Mouse (Mus musculus) forebrain, embryonic 12.5 days (tissue): ENCODE data around the gene Tmem176b. TPM values are rescaled to one million over a fixed set of nuclear protein-coding genes. Genes with fewer than 3 reads are reported as not detected.
"Not testable (repeated sequence)": the region's sequence is repeated elsewhere in the genome, so short reads cannot be mapped to it uniquely, and the experiment has no call there.

Experiments used
- ATAC-seq: fragments of 200-750 bp; cut with Nextera tagmentation; 2 replicates; pipeline ENCODE4 v1.8.0; 2017; ENCODE audit warnings: moderate TSS enrichment; ENCODE audit not compliant: low FRiP score
- H3K27ac ChIP-seq: fragments of 300-500 bp; sonication (generic); 2 replicates; pipeline ENCODE4 v1.5.1; 2016; ENCODE audit warnings: mild to moderate bottlenecking
- H3K27me3 ChIP-seq: fragments of 300-500 bp; sonication (generic); 2 replicates; pipeline ENCODE4 v1.6.1; 2016; ENCODE audit warnings: mild to moderate bottlenecking
- H3K36me3 ChIP-seq: fragments of 300-500 bp; sonication (generic); replicated peaks from 2 replicates; pipeline ENCODE4 v1.6.1; 2016; ENCODE audit warnings: mild to moderate bottlenecking
- H3K4me1 ChIP-seq: fragments of 300-500 bp; sonication (generic); 2 replicates; pipeline ENCODE4 v1.6.1; 2016
- H3K4me2 ChIP-seq: fragments of 300-500 bp; sonication (generic); 2 replicates; pipeline ENCODE4 v1.6.1; 2016; ENCODE audit warnings: mild to moderate bottlenecking, moderate library complexity
- H3K4me3 ChIP-seq: fragments of 300-500 bp; sonication (generic); replicated peaks from 2 replicates; pipeline ENCODE4 v1.5.1; 2016; ENCODE audit warnings: mild to moderate bottlenecking
- H3K9ac ChIP-seq: fragments of 300-500 bp; sonication (generic); 2 replicates; pipeline ENCODE4 v1.6.1; 2016; ENCODE audit warnings: mild to moderate bottlenecking
- H3K9me3 ChIP-seq: fragments of 300-500 bp; sonication (generic); 2 replicates; pipeline ENCODE4 v1.6.1; 2016
- WGBS: fragments of 180-500 bp; shearing (Covaris S2); methylation state at CpG from one replicate; pipeline ENCODE4 v1.1.7; 2016; 5-methylcytosine and 5-hydroxymethylcytosine counted together
- polyA plus RNA-seq: library from polyadenylated mRNA; unstranded; fragments of >200 nt; fragmentation: Nextera tagmentation; extraction: Ambion mirVana; gene quantifications from 2 replicates; pipeline ENCODE4 v1.2.1, GENCODE M21; 2016

Tmem176b gene
- polyA plus RNA-seq, 1 experiment from 2014 or later, result 77.8 TPM

DNA sequence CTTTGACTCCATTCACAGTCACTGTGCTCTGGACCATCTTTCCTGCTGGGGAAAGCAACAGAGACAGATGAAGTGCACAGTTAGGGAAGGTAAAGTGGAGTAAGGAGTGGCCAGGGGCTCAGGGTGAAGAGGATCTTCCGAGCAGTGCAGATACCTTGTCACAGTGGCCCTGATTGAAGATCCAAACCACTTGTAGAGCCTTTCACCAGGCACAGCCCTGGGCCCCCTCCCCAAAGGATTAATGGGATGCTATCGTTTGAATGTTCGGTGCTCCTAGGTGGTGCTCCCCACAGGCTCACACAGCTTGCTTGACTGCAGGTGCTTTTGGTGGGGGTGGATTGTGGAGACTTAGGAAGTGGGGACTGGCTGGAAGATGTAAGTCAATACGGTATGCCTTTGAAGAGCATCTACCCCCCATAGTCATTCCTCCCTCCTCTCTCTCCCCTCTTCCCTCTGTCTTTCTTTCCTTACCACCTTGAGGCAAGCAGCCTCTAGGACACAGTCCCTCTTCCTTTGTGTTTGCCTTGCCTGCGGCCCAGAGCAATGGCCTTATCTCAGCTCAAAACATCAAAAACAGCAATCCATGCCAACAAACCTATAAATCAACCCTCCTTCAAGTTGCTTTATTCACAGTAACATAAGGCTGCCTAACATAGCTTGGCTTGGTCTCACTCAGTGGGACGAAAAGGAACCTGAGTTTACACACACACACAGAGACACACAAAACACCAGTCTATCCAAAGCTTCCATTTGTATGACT lies 2.8 kb downstream of the Tmem176b start:
- H3K9me3 ChIP-seq, result no peaks in the 10 kb centered on the region
- no peak overlapping the region for H3K27ac ChIP-seq
- no peak overlapping the region for H3K9ac ChIP-seq
- 77% methylated on average over 6 of the region's 6 CpGs for WGBS
- ATAC-seq, result no peak
- peaks cover 14% of the 10 kb centered on the region for H3K36me3 ChIP-seq
- peaks cover 25% of the 10 kb centered on the region for H3K4me1 ChIP-seq
- no peaks in the 10 kb centered on the region for H3K27me3 ChIP-seq
- H3K4me3 ChIP-seq, result no peak overlapping the region
- 0 out of 2 replicates have a peak overlapping the region, but pooled peaks have one; percentile 58 for H3K4me2 ChIP-seq

DNA sequence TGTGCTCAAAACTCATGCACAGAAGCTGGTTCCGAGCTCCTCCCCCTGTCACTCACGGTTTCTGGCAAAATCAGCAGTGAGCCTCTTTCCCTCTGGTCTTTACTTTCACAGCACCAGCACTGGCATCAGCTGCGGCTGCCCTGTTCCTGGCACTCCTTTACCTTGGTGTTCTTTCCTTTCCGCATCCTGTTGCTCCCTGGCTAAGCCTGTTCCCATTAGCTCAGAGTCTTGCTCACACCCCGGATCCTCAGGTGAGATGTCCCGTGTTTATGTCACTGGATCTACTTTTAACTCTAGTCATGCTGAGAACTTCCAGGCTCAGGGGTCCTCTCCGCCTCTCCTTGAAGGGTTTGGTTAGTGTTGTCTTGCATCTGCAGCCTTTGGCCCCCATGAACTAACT lies 3.8 kb downstream of the Tmem176b start:
- 83% methylated on average over 7 of the region's 7 CpGs for WGBS
- Histone ChIP-seq H3K36me3 (peaks cover 19% of the 10 kb centered on the region), H3K4me2 (no peak overlapping the region), H3K9me3 (no peaks in the 10 kb centered on the region), H3K9ac (no peak overlapping the region), H3K4me1 (peaks cover 25% of the 10 kb centered on the region), H3K4me3 (no peak overlapping the region), H3K27ac (no peak overlapping the region), H3K27me3 (no peaks in the 10 kb centered on the region)
- ATAC-seq, result no peak

DNA sequence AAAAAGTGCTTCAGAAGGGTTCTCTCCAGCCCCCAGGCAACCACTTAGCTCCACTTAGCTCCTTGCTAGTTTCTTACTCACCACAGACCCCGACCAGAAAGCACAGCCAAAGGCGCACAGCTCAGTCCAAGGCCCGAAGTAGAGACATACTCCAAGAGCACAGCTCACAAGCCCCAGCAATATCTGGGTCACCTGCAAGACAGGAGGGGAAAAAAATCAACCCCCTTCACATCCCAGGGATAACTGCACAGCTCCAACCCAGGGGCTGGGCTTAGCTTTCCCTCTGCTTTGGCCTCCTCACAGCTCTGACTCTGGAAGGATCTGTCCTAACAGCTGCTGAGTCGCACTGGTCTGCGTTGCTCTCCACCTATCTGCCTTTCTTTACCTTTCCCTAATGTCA lies 5.2 kb downstream of the Tmem176b start:
- no peak overlapping the region for H3K9ac ChIP-seq
- H3K4me2 ChIP-seq, result no peak overlapping the region
- no peaks in the 10 kb centered on the region for H3K27me3 ChIP-seq
- ATAC-seq, result no peak
- no peak overlapping the region for H3K4me3 ChIP-seq
- 91% methylated on average over 5 of the region's 5 CpGs for WGBS
- H3K36me3 ChIP-seq, result peaks cover 19% of the 10 kb centered on the region
- peaks cover 13% of the 10 kb centered on the region for H3K4me1 ChIP-seq
- no peaks in the 10 kb centered on the region for H3K9me3 ChIP-seq
- H3K27ac ChIP-seq, result no peak overlapping the region

DNA sequence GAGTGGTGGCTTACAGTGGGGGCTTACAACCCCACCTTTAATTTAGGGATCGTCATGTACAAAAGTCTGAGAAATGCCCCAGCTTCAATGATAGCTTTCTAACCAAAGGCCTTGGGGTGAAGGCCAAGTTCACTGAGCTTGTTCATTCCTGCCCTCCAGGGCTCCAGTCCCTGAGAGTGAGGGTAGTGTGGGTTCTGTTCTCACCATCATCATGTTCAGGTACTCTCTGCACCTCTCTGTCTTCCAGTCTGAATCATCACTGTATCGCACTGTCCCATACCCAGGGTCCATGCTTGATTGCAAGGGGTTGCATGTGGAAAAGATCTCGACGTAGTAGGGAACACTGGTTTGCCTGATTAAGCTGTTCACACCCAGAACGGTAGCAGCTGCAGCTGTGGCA lies 6.1 kb downstream of the Tmem176b start:
- Histone ChIP-seq H3K4me3 (no peak overlapping the region), H3K27ac (no peak overlapping the region), H3K9ac (no peak overlapping the region), H3K4me1 (peaks cover 4% of the 10 kb centered on the region), H3K27me3 (no peaks in the 10 kb centered on the region), H3K4me2 (no peak overlapping the region), H3K9me3 (no peaks in the 10 kb centered on the region), H3K36me3 (peaks cover 19% of the 10 kb centered on the region)
- whole genome bisulfite sequencing, result 87% methylated on average over 5 of the region's 5 CpGs
- ATAC-seq, result no peak

DNA sequence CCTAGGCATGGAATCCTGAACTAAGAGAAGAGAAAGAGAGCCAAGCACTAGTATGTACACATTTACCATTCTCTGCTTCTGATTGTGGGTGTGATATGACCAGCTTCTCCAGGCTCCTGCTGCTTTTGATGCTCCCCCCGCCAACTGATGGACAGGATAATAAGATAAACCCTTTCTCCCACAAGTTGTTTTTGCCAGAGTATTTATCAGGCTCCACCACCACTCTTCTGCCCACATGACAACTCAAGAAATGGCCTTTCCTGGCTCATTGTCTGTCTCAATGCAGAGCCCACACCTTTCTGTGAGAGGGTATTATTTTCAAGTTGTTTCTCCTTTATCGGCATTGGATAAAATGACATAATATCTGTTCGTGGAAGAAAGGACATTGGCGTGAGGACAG lies 7.8 kb downstream of the Tmem176b start:
- no peaks in the 10 kb centered on the region for H3K4me1 ChIP-seq
- no peaks in the 10 kb centered on the region for H3K9me3 ChIP-seq
- H3K9ac ChIP-seq, result no peak overlapping the region
- H3K27ac ChIP-seq, result no peak overlapping the region
- H3K27me3 ChIP-seq, result no peaks in the 10 kb centered on the region
- peaks cover 19% of the 10 kb centered on the region for H3K36me3 ChIP-seq
- no peak overlapping the region for H3K4me3 ChIP-seq
- ATAC-seq, result no peak
- no peak overlapping the region for H3K4me2 ChIP-seq
- 94% methylated on average over 4 of the region's 4 CpGs for WGBS

DNA sequence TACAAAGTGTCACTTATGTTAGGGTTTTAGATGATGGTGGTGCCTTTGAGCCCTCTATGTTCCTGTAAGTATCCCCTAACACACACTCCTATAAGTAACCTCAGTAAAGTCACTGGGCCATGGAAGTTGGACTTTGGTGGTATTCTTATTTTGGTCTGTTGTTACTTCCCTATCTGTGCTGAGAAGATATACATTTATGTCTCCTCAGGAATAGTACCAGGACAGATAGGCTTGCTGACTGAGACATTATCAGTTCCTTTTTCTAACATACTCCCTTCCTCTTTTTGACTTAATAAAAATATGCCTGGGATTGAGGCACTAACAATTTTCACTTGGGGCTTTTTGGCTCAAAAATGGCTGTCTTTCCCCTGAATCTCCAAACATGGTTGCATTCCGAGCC lies 8.9 kb downstream of the Tmem176b start:
- Histone ChIP-seq H3K4me3 (no peak overlapping the region), H3K9me3 (no peaks in the 10 kb centered on the region), H3K4me1 (no peaks in the 10 kb centered on the region), H3K36me3 (peaks cover 19% of the 10 kb centered on the region), H3K27me3 (no peaks in the 10 kb centered on the region), H3K9ac (no peak overlapping the region), H3K27ac (no peak overlapping the region), H3K4me2 (no peak overlapping the region)
- WGBS, result 91% methylated on average over 1 of the region's 1 CpGs
- no peak for ATAC-seq

DNA sequence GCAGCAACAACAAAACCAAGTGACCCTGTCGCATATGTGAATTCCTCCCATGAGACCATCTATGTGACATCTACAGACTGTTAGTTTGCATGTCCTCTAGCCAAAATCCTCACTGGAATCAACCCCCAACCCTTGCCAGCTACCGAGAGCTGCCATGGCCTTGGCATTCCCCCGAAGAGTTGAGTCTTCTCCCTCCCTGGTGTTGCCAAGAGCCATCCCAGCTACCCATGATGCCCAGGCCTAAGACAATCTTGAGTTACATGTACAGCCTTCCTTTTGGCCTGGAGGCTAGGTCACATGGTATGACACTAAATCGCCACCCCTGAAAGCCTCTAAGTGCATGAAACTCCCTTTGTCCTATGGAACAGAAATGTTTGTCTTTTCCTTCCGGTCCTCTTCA lies 10.2 kb downstream of the Tmem176b start:
- Histone ChIP-seq H3K4me3 (no peak overlapping the region), H3K9ac (no peak overlapping the region), H3K27ac (no peak overlapping the region), H3K9me3 (no peaks in the 10 kb centered on the region), H3K4me1 (no peaks in the 10 kb centered on the region), H3K4me2 (no peak overlapping the region), H3K27me3 (no peaks in the 10 kb centered on the region), H3K36me3 (peaks cover 19% of the 10 kb centered on the region)
- 86% methylated on average over 5 of the region's 5 CpGs for WGBS
- no peak for ATAC-seq

DNA sequence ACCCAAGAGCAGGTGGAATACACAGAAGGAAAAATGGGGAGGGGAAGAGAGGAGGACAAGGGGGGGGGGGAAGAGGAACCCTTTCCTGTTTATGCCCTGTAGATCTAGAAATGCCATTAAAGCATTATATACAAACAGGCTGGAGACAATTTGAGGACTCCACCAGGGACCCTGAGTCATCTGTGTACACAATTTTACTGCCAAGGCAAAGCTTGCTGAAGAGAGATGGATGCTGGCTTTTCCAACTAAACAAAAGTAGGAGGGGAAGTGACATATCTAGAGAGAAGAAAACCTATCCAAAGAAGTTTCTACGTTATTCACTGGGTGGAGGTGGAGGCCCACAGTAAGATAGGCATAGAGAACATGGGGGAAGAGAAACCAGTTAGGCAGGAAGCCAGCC lies 11.1 kb downstream of the Tmem176b start:
- no peak overlapping the region for H3K4me3 ChIP-seq
- WGBS, result 83% methylated on average over 1 of the region's 1 CpGs
- no peaks in the 10 kb centered on the region for H3K27me3 ChIP-seq
- H3K9ac ChIP-seq, result no peak overlapping the region
- H3K9me3 ChIP-seq, result no peaks in the 10 kb centered on the region
- H3K27ac ChIP-seq, result no peak overlapping the region
- no peak for ATAC-seq
- no peak overlapping the region for H3K4me2 ChIP-seq
- H3K36me3 ChIP-seq, result peaks cover 19% of the 10 kb centered on the region
- H3K4me1 ChIP-seq, result no peaks in the 10 kb centered on the region

DNA sequence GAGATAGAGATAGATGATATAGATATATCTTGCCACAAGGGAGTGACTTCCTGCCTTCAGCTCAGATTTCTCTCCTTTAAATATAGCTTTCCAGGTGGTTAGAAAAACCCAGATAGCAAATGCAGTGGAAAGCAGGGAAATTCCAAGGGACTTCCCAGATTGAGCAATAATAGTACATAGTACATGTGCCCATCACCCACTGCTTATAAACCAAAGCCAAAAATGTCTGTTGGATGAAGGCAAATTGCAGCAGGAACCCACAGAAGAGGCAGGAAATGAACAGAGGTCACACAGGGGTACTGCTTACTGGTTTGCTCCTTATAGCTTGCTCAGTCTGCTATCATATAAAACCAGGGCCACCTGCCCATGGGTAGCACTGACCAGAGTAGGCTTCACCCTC lies 11.6 kb downstream of the Tmem176b start:
- Histone ChIP-seq H3K4me3 (no peak overlapping the region), H3K27me3 (no peaks in the 10 kb centered on the region), H3K36me3 (peaks cover 16% of the 10 kb centered on the region), H3K4me1 (no peaks in the 10 kb centered on the region), H3K9me3 (no peaks in the 10 kb centered on the region), H3K4me2 (no peak overlapping the region), H3K9ac (no peak overlapping the region), H3K27ac (no peak overlapping the region)
- no peak for ATAC-seq

DNA sequence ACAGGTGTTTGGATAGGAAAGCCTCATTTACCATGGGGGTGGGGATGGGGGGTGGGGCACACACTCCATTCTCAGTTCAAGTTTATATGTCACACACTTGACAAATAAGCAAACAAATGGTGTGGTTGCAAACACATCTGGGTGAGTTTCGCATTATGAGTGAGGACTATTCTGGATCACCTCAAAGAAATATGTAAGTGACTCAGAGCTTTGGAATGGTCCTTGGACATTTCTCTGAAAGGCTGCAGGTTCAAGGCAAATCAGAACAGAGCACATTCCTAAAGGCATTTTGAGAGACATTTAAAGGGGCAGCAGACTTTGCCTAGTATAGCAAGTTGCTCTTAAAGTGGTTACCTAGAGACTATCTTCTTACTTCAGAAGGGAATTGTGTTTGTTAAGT lies 12.3 kb downstream of the Tmem176b start:
- Histone ChIP-seq H3K4me2 (no peak overlapping the region), H3K27ac (no peak overlapping the region), H3K27me3 (no peaks in the 10 kb centered on the region), H3K4me3 (no peak overlapping the region), H3K9me3 (no peaks in the 10 kb centered on the region), H3K4me1 (no peaks in the 10 kb centered on the region), H3K9ac (no peak overlapping the region), H3K36me3 (peaks cover 9% of the 10 kb centered on the region)
- no peak for ATAC-seq
- WGBS, result 89% methylated on average over 1 of the region's 1 CpGs

DNA sequence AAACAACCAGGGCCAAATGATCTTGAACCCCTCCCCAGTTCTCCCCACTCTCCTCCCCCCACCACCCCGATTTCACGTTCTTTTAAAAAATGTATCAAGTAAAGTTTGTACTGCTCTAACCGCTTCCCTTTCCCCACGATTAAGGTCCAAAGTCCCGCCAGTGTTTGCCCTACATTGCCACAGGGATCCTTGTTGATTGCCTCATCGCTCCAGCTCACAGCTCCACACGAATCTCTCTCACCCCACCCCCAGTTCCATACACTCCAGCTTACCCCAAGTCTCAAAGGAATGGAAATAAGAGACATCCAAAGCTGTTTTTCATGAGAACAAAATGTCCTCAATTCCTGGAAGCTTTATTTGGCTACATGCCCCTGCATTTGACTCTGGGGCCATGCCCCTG lies 16.3 kb downstream of the Tmem176b start:
- no peak for ATAC-seq
- H3K9me3 ChIP-seq, result no peaks in the 10 kb centered on the region
- no peaks in the 10 kb centered on the region for H3K36me3 ChIP-seq
- no peaks in the 10 kb centered on the region for H3K27me3 ChIP-seq
- WGBS, result 75% methylated on average over 7 of the region's 7 CpGs
- H3K4me2 ChIP-seq, result no peak overlapping the region
- H3K4me1 ChIP-seq, result no peaks in the 10 kb centered on the region
- no peak overlapping the region for H3K4me3 ChIP-seq
- H3K9ac ChIP-seq, result no peak overlapping the region
- no peak overlapping the region for H3K27ac ChIP-seq

DNA sequence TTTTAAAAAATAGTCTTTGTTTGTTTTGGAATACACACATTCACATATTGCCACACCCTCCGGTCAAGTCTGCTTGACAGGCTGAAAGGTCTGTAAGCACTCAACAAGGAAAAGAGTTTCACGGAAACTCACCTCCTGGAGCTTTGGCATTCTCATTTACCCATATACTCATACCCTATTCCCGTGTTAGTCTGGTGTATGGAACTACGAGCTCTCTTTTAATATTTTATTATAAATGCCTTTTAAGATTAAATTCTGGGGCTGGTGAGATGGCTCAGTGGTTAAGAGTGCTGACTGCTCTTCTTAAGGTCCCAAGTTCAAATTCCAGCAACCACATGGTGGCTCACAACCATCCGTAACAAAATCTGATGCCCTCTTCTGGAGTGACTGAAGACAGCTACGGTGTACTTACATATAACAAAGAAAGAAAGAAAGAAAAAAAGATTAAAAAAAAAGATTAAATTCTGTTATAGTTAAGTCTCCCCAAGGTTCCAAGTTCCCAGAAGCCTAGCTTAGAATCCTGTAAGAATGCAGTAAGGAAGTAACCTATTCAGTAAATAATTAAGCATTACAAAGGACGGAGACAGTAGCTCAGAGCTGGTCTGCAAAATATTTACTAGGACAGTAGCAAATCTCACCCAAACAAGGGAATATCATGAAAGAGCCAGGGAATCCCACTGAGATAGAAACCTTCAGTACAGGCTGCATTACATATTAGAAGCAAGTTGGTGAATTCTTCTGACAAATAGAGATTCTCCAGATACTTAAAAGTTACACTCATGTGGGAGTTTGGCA lies 19.1 kb downstream of the Tmem176b start:
- not testable (repeated sequence) for H3K27ac ChIP-seq, H3K9ac ChIP-seq, H3K4me3 ChIP-seq, H3K4me2 ChIP-seq, H3K9me3 ChIP-seq, H3K27me3 ChIP-seq, ATAC-seq, H3K4me1 ChIP-seq, H3K36me3 ChIP-seq
- 87% methylated on average over 7 of the region's 7 CpGs for WGBS

DNA sequence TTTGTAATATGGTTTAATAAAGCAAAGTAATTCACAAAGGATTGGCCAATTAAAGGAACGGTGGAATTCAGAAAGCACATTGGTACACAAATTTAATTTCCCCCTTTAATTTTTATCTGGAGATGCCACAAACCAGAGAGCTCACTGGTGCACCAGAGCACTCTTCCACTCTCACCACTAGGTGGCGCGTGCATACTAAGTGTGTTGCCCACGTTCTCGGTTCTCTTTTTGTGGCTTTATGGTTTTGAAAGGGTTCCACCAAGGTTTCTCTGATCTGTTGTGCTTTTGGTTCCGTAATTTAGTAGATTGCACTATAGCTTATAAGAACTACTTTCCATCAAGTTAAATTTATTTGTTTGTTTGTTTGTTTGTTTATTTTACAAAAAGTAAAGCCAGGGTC lies 23.5 kb downstream of the Tmem176b start:
- H3K27ac ChIP-seq, result no peak overlapping the region
- no peak overlapping the region for H3K4me3 ChIP-seq
- no peaks in the 10 kb centered on the region for H3K36me3 ChIP-seq
- no peaks in the 10 kb centered on the region for H3K27me3 ChIP-seq
- H3K4me2 ChIP-seq, result no peak overlapping the region
- WGBS, result 7% methylated on average over 6 of the region's 6 CpGs
- no peaks in the 10 kb centered on the region for H3K4me1 ChIP-seq
- ATAC-seq, result no peak
- H3K9me3 ChIP-seq, result no peaks in the 10 kb centered on the region
- no peak overlapping the region for H3K9ac ChIP-seq
